25 mouse cellular contexts compared by ENCODE assay signal in the genomic region with DNA sequence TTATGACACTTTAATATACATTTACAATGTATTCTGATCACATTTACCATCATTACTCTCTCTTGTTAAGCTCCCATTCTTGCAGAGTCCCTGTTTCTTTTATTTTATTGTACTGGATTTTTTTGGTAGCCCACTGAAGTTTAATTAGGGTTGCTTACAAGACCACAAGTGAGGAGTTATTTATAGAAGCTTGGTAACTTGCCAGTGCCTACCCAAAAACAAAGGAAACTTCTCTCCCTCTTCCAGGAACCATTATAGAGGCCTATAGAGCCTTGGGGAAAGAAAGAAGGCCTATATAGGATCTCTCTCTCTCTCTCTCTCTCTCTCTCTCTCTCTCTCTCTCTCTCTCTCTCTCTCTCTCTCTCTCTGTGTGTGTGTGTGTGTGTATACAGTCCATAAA.
"Had no signal": no experiment of that assay in that cellular context is flagged by ENCODE, and none has a peak within 500 bp of the region (broad histone marks: within the 10 kb centered on the region; RNA-seq: fewer than 3 reads in every experiment).

No protein-coding gene starts in this region.

- ATAC-seq: inflammation-experienced regulatory T-cells, adult 6 months; intestine, embryonic 15.5 days; intestine, postnatal 0 days; liver, postnatal 0 days had no signal

- H3K36me3 ChIP-seq: heart, embryonic 10.5 days; heart, embryonic 12.5 days; hindbrain, embryonic 10.5 days; hindbrain, embryonic 12.5 days; hindbrain, embryonic 15.5 days; intestine, embryonic 15.5 days; limb, embryonic 13.5 days; liver, embryonic 13.5 days; liver, embryonic 15.5 days had no signal

- H3K9ac ChIP-seq: heart, embryonic 12.5 days; hindbrain, embryonic 12.5 days; hindbrain, embryonic 15.5 days; intestine, embryonic 15.5 days; limb, embryonic 13.5 days; liver, embryonic 13.5 days; liver, embryonic 15.5 days; liver, postnatal 0 days had no signal

- H3K4me3 ChIP-seq: gastrocnemius, adult 2 months; heart, embryonic 10.5 days; heart, embryonic 12.5 days; hindbrain, embryonic 10.5 days; hindbrain, embryonic 12.5 days; hindbrain, embryonic 15.5 days; intestine, embryonic 15.5 days; left cerebral cortex, adult 2 months; limb, embryonic 13.5 days; liver, embryonic 13.5 days; liver, embryonic 15.5 days had no signal

- H3K4me2 ChIP-seq: heart, embryonic 12.5 days; hindbrain, embryonic 12.5 days; hindbrain, embryonic 15.5 days; intestine, embryonic 15.5 days; limb, embryonic 13.5 days; liver, embryonic 11.5 days; liver, embryonic 13.5 days; liver, embryonic 15.5 days had no signal

- H3K27ac ChIP-seq: gastrocnemius, adult 2 months; heart, embryonic 10.5 days; hindbrain, embryonic 10.5 days; hindbrain, embryonic 12.5 days; hindbrain, embryonic 15.5 days; intestine, embryonic 15.5 days; left cerebral cortex, adult 2 months; limb, embryonic 13.5 days; liver, embryonic 13.5 days; liver, embryonic 15.5 days had no signal

- DNase-seq: gastrocnemius, adult 2 months; gastrocnemius, postnatal 10 days; gastrocnemius, postnatal 25 days; heart, postnatal 10 days; heart, postnatal 4 days; kidney, adult 18-20 months; kidney, adult 8-10 months; kidney, postnatal 10 days; kidney, postnatal 25 days; kidney, postnatal 4 days; liver; liver, embryonic 13.5 days; liver, postnatal 0 days had no signal

- H3K9me3 ChIP-seq: heart, embryonic 10.5 days; heart, embryonic 12.5 days; hindbrain, embryonic 10.5 days; hindbrain, embryonic 12.5 days; hindbrain, embryonic 15.5 days; intestine, embryonic 15.5 days; limb, embryonic 13.5 days; liver, embryonic 13.5 days; liver, embryonic 15.5 days had no signal

- H3K4me1 ChIP-seq: hindbrain, embryonic 12.5 days; hindbrain, embryonic 15.5 days; intestine, embryonic 15.5 days; liver, embryonic 15.5 days had no signal

- H3K27me3 ChIP-seq: hindbrain, embryonic 12.5 days; hindbrain, embryonic 15.5 days; intestine, embryonic 15.5 days; liver, embryonic 13.5 days; liver, embryonic 15.5 days had no signal
